17 mouse cellular contexts compared by ENCODE assay signal in the genomic region with DNA sequence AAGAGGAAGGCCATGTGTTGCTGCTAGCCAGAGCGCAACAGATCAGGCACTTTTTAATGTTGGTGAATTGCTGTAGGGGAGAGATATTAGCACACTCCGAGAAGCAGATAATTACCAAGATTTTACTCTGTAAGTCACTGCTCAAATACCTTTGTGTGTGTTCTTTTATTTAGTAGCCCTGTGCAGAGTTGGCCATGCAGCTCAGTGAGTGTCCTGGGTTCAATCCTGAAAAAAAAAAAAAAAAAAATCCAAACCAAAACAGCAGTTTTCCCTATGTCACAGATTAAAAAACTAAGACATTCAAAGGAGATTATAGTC.
"Had no signal": no experiment of that assay in that cellular context is flagged by ENCODE, and none has a peak within 500 bp of the region (broad histone marks: within the 10 kb centered on the region; RNA-seq: fewer than 3 reads in every experiment).

No protein-coding gene starts in this region.

- H3K4me2 ChIP-seq: liver, embryonic 12.5 days; lung, embryonic 14.5 days; midbrain, embryonic 11.5 days; midbrain, embryonic 13.5 days; midbrain, embryonic 15.5 days; neural tube, embryonic 12.5 days had no signal

- H3K9me3 ChIP-seq: liver, embryonic 12.5 days; midbrain, embryonic 13.5 days; midbrain, embryonic 15.5 days; neural tube, embryonic 12.5 days had no signal

- H3K27me3 ChIP-seq: liver, embryonic 12.5 days; midbrain, embryonic 13.5 days; midbrain, embryonic 15.5 days; neural tube, embryonic 12.5 days had no signal

- H3K4me3 ChIP-seq: liver, embryonic 12.5 days; megakaryocyte, embryonic 14.5 days; midbrain, embryonic 13.5 days; midbrain, embryonic 15.5 days; neural tube, embryonic 12.5 days had no signal

- H3K4me1 ChIP-seq: liver, embryonic 12.5 days; megakaryocyte, embryonic 14.5 days; midbrain, embryonic 13.5 days; midbrain, embryonic 15.5 days had no signal

- DNase-seq: lung, adult 18-20 months; lung, embryonic 14.5 days; lung, postnatal 14 days; lung, postnatal 36 days; right cerebral cortex, postnatal 14 days; spleen, adult 18-20 months; thymus, adult 2 months; thymus, postnatal 25 days; thymus, postnatal 4 days had no signal

- H3K9ac ChIP-seq: liver, embryonic 12.5 days; liver, embryonic 14.5 days; lung, embryonic 14.5 days; midbrain, embryonic 13.5 days; midbrain, embryonic 15.5 days; neural tube, embryonic 12.5 days had no signal

- H3K27ac ChIP-seq: liver, embryonic 12.5 days; liver, embryonic 14.5 days; macrophage; midbrain, embryonic 13.5 days; midbrain, embryonic 15.5 days; neural tube, embryonic 12.5 days had no signal

- H3K36me3 ChIP-seq: liver, embryonic 12.5 days; midbrain, embryonic 13.5 days; midbrain, embryonic 15.5 days; neural tube, embryonic 12.5 days had no signal

- ATAC-seq: liver, embryonic 12.5 days; midbrain, embryonic 13.5 days; midbrain, embryonic 15.5 days had no signal
